Mouse (Mus musculus) small intestine, adult 2 months (tissue): ENCODE results near the gene Ppfia3. TPM values are rescaled to one million over a fixed set of nuclear protein-coding genes. Genes with fewer than 3 reads are reported as not detected.

ENCODE experiments used
- H3K27ac ChIP-seq: fragments of 200-500 bp; 2 replicates; pipeline ENCODE4 v1.5.1; 2012; ENCODE audit warnings: low read depth, low read length, control low read depth, inconsistent platforms; ENCODE audit not compliant: insufficient read depth
- H3K27me3 ChIP-seq: fragments of 200-500 bp; 2 replicates; pipeline ENCODE4 v1.6.1; 2012; ENCODE audit warnings: mild to moderate bottlenecking, moderate library complexity, low read length, inconsistent platforms; ENCODE audit not compliant: control insufficient read depth, insufficient read depth
- H3K36me3 ChIP-seq: fragments of 200-500 bp; 2 replicates; pipeline ENCODE4 v1.6.1; 2012; ENCODE audit warnings: mild to moderate bottlenecking, low read length, control low read depth, inconsistent platforms; ENCODE audit not compliant: control insufficient read depth, insufficient read depth
- H3K4me1 ChIP-seq: fragments of 200-500 bp; 2 replicates; pipeline ENCODE4 v1.6.1; 2012; ENCODE audit warnings: low read length, inconsistent platforms, mixed read lengths; ENCODE audit not compliant: control insufficient read depth, insufficient read depth, insufficient read length
- H3K4me3 ChIP-seq: fragments of 200-500 bp; 2 replicates; pipeline ENCODE4 v1.5.1; 2012; ENCODE audit warnings: low read depth, mild to moderate bottlenecking, control low read depth, inconsistent platforms, low read length, moderate library complexity
- CTCF ChIP-seq: fragments of 200-500 bp; IDR thresholded peaks from 2 replicates; pipeline ENCODE4 v1.5.1; 2012; ENCODE audit warnings: low read depth, mild to moderate bottlenecking, control low read depth, inconsistent platforms, low read length, moderate library complexity, mixed read lengths; ENCODE audit not compliant: insufficient replicate concordance, insufficient read length; ENCODE audit errors: extremely low read depth
- POLR2A ChIP-seq: fragments of 200-500 bp; IDR thresholded peaks from 2 replicates; pipeline ENCODE4 v1.6.1; 2012; ENCODE audit warnings: low read depth, mild to moderate bottlenecking, control low read depth, inconsistent platforms, low read length, moderate library complexity
- WGBS: fragments of 180-500 bp; shearing (Covaris S2); methylation state at CpG from one replicate; pipeline ENCODE4 v1.1.7; 2018; 5-methylcytosine and 5-hydroxymethylcytosine counted together
- polyA plus RNA-seq: library from polyadenylated mRNA; depleted of rRNA; stranded (reverse); fragments of >200 nt; gene quantifications from 2 replicates; pipeline ENCODE4 v1.2.3, GENCODE M21; 2012

Ppfia3 gene
- polyA plus RNA-seq, 1 experiment, result 63.9 TPM

DNA sequence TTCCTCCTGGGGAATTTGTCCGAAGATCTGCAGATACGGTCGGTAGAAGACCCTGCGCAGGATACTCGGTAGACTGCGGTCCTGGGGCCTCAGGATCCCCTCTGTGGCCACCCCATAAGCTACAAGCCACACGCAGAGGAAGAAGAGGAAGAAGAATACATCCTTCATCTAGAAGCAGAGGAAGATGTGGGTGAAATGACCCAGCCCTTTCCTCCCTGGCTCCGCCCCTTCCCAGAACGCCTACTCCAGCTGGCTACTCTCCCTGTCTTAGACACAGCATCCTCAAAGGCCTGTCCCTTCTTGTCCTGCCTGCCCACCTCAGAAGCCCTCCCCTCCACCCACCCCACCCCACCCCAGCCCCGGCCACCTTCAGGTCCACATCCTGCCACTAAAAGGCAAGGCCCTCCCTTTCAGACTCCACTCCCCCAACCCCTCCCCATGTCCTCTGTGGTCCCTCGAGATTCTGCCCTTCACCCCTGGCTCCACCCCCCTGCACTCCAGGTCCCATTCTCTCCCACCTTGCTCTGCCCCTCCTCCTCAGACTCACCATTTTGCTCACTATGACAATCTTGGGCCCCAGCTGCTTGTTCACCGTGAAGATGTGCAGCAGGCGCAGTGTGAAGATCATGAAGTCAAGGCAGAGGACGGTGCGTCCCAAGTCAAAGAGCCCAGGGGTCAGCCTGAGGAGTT lies 58.1 kb downstream of the Ppfia3 start:
- Histone ChIP-seq H3K27me3 (no peaks in the 10 kb centered on the region), H3K4me1 (peaks cover 8% of the 10 kb centered on the region; the same call in 1 of the 2 replicates), H3K36me3 (peaks cover 53% of the 10 kb centered on the region), H3K27ac (no peak overlapping the region), H3K4me3 (no peak overlapping the region)
- TF ChIP-seq POLR2A (no peak), CTCF (no peak)
- WGBS, result 80% methylated on average over 15 of the region's 15 CpGs

DNA sequence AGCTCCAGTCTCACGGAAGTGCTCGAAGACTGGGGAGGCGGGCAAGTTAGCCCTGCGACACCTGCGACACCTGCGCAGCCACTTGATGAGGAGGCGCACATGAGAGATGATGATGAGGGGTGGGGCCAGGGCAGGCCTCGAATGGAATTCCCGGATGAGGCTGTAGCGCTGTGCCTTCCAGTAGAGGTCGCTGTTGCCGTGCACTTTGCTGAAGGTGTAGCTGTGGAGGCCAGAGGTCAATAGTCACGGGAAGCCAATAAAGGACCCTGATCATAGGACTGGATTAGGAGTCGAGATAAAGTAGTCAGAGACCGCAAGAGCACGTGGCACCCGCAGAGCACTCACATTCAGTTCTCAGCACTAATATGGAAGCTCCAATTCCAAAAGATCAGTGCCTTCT lies 61.5 kb downstream of the Ppfia3 start:
- 15% methylated on average over 17 of the region's 17 CpGs for WGBS
- no peaks in the 10 kb centered on the region for H3K4me1 ChIP-seq
- no peaks in the 10 kb centered on the region for H3K27me3 ChIP-seq
- TF ChIP-seq POLR2A, result peak; percentile 33; the same call in 1 of the 2 replicates
- TF ChIP-seq CTCF, result peak; percentile 96; the same call in 1 of the 2 replicates
- no peak overlapping the region for H3K4me3 ChIP-seq
- H3K36me3 ChIP-seq, result peaks cover 53% of the 10 kb centered on the region
- no peak overlapping the region for H3K27ac ChIP-seq

DNA sequence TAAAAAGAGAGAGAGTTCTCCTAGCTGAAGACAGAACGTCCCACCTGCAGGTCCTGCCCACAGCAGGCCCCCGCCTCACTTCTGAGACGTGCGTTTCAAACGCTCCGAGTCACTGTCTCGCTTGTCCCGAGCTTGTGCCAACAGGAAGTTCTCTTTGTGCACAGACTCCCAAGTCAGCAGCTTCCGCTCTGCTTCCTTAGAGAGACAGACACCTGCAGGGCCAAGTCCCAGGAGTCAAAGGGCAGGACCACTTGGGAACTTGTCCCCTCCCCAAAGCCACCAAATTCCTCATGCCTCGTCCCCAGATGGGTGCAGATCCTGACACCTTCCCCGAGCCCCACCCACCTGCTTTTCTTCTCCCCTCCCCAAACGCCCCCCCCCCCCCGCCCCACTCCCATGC lies 62.0 kb downstream of the Ppfia3 start:
- WGBS, result 33% methylated on average over 12 of the region's 13 CpGs
- Histone ChIP-seq H3K27ac (no peak overlapping the region), H3K4me3 (no peak overlapping the region), H3K27me3 (no peaks in the 10 kb centered on the region), H3K36me3 (peaks cover 50% of the 10 kb centered on the region), H3K4me1 (no peaks in the 10 kb centered on the region)
- TF ChIP-seq POLR2A (no peak), CTCF (no peak)

DNA sequence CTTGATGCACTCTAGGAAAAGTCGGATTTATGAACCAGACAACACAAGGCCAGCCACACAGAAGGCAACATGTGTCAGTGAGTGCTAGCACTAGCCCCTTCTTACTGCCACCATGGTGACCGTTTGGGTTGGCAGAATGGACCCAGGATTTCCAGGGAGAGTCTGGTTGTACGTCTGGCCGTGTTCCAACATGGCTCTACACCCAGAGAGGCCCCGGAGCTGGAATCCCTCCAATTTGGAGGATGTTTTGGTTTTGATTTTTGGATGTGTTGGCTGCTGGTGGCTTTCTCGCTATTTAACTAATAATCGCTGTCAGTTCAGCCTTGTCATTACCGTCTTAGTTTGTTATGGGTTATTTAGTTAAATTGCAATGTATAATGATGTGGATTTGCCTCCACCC lies 64.2 kb downstream of the Ppfia3 start:
- no peak overlapping the region for H3K27ac ChIP-seq
- TF ChIP-seq CTCF, result no peak
- no peak for TF ChIP-seq POLR2A
- H3K27me3 ChIP-seq, result no peaks in the 10 kb centered on the region
- H3K36me3 ChIP-seq, result peaks cover 33% of the 10 kb centered on the region
- no peak overlapping the region for H3K4me3 ChIP-seq
- no peaks in the 10 kb centered on the region for H3K4me1 ChIP-seq
- 66% methylated on average over 8 of the region's 8 CpGs for WGBS

DNA sequence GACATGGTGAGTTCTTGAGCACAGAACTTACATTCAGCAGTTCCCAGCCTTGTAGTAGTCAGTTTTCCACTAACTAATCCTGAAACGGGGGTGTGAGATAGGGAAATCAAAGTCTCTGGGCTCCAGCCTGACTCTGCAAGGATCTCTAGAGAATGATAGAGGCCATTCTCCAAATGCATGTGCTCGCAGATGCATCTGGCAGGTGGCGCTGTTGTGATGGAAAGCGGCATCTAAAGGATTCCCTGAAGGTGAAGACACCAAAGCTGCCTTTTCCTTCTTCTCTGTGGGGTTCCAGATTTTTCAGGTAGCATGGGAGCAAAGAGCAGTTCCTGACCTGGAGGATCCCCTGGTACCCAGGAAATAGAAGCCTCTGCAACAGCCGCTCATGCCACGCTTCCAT lies 66.5 kb downstream of the Ppfia3 start:
- H3K4me1 ChIP-seq, result no peaks in the 10 kb centered on the region
- H3K27ac ChIP-seq, result no peak overlapping the region
- no peak overlapping the region for H3K4me3 ChIP-seq
- peaks cover 22% of the 10 kb centered on the region for H3K36me3 ChIP-seq
- H3K27me3 ChIP-seq, result no peaks in the 10 kb centered on the region
- WGBS, result 5% methylated on average over 6 of the region's 6 CpGs
- TF ChIP-seq POLR2A (no peak), CTCF (peak; percentile 71; the same call in 1 of the 2 replicates)

DNA sequence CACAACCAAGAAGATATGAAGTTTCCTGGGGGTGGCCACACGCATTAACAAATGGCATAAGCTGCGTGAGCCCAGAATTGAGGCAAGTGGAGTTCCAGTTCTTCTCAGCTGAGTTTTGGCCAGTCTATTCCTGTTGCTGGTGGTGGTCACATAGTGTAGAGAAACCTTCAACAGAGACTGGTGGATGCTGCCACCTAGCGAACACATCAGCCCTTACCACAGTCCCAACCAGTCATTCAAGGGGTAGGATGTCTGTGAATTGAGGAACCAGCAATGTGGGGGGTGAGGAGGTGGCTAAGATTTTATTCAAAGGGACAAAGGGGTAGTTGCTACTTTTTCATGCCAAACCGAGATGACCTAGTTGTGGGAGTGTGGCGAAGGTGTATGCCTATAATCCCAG lies 67.1 kb downstream of the Ppfia3 start:
- H3K27me3 ChIP-seq, result no peaks in the 10 kb centered on the region
- TF ChIP-seq CTCF, result peak; percentile 59; the same call in 1 of the 2 replicates
- TF ChIP-seq POLR2A, result no peak
- no peak overlapping the region for H3K27ac ChIP-seq
- H3K4me1 ChIP-seq, result no peaks in the 10 kb centered on the region
- WGBS, result 12% methylated on average over 5 of the region's 5 CpGs
- H3K36me3 ChIP-seq, result peaks cover 22% of the 10 kb centered on the region
- H3K4me3 ChIP-seq, result no peak overlapping the region

DNA sequence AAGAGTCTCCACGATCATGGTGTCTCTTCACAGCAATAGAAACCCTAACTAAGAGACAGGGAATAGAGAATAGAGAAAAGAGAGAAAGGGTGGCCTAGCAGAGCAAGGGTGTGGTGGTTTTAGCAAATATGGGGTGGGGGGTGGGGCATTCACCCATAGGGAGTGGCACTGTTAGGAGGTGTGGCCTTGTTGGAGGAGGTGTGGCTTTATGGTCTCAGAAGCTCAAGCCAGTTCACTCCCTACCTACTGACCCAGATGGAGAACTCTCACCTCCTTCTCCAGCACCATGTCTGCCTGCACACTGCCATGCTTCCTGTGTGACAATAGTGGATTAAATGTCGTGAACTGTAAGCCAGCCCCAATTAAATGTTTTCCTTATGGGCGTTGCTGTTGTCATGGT lies 69.3 kb downstream of the Ppfia3 start:
- Histone ChIP-seq H3K4me1 (no peaks in the 10 kb centered on the region), H3K27ac (no peak overlapping the region), H3K36me3 (peaks cover under 1% of the 10 kb centered on the region; the same call in 1 of the 2 replicates), H3K27me3 (no peaks in the 10 kb centered on the region), H3K4me3 (no peak overlapping the region)
- TF ChIP-seq CTCF (no peak), POLR2A (no peak)
- WGBS, result 52% methylated on average over 3 of the region's 3 CpGs
